Mouse (Mus musculus): ENCODE measurements around the gene Olfr639. TPM values are rescaled to one million over a fixed set of nuclear protein-coding genes. Genes with fewer than 3 reads are reported as not detected.

The Olfr639 gene
- total RNA-seq (2023), result 0.07 and 0.09 TPM in 2 replicates

GRCm38 (mm10) chr7:104017203-104017602 lies at the start of gene Olfr639:
Gene Olfr639, minus strand, starts transcription at chr7:104017303.

GRCm38 (mm10) chr7:104061345-104061744 lies 44.2 kb upstream of the Olfr639 start, which contains the start of gene 4930516K23Rik:
Gene 4930516K23Rik, minus strand, starts transcription at chr7:104061445.

GRCm38 (mm10) chr7:104052566-104052965 lies 35.5 kb upstream of the Olfr639 start, which contains the start of gene Olfr642:
Gene Olfr642, minus strand, starts transcription at chr7:104052666.

GRCm38 (mm10) chr7:104035145-104035544 lies 18.0 kb upstream of the Olfr639 start, which contains the start of gene Olfr641:
Gene Olfr641, plus strand, starts transcription at chr7:104035445.

GRCm38 (mm10) chr7:104025473-104025872 lies 8.4 kb upstream of the Olfr639 start, which contains the start of gene Olfr640:
Gene Olfr640, minus strand, starts transcription at chr7:104025573.

GRCm38 (mm10) chr7:103998446-103998845 lies 18.7 kb downstream of the Olfr639 start, which contains the start of gene Olfr638:
Gene Olfr638, plus strand, starts transcription at chr7:103998746.

GRCm38 (mm10) chr7:103970852-103971251 lies 46.3 kb downstream of the Olfr639 start, which contains the start of gene Olfr635:
Gene Olfr635, plus strand, starts transcription at chr7:103971152.

Other genes with a start within 250 kb of the Olfr639 start
- not detected in 2 replicates for gene Olfr69, start 245.7 kb downstream of the Olfr639 start, total RNA-seq (2023)
- gene Olfr68, start 237.6 kb downstream of the Olfr639 start, total RNA-seq (2023), result not detected in 2 replicates
- gene Olfr67, start 225.5 kb downstream of the Olfr639 start, total RNA-seq (2023), result not detected in 2 replicates
- 16.2 and 21.8 TPM in 2 replicates for gene Hbb-bt, start 203.3 kb downstream of the Olfr639 start, total RNA-seq (2023)
- 59.0 and 111 TPM in 2 replicates for gene Hbb-bs, start 189.2 kb downstream of the Olfr639 start, total RNA-seq (2023)
- not detected in 2 replicates for gene Hbb-bh2, start 176.8 kb downstream of the Olfr639 start, total RNA-seq (2023)
- gene Hbb-bh1, start 174.1 kb downstream of the Olfr639 start, total RNA-seq (2023), result not detected in 2 replicates
- not detected in 2 replicates for gene Hbb-y, start 164.1 kb downstream of the Olfr639 start, total RNA-seq (2023)
- not detected in 2 replicates for gene Olfr66, start 131.1 kb downstream of the Olfr639 start, total RNA-seq (2023)
- not detected in 2 replicates for gene Olfr64, start 122.8 kb downstream of the Olfr639 start, total RNA-seq (2023)
- not detected in 2 replicates for gene Olfr65, start 113.8 kb downstream of the Olfr639 start, total RNA-seq (2023)
- gene Olfr631, start 88.5 kb downstream of the Olfr639 start, total RNA-seq (2023), result not detected in 2 replicates
- gene Olfr632, start 83.0 kb downstream of the Olfr639 start, total RNA-seq (2023), result not detected in 2 replicates
- not detected in 2 replicates for gene Olfr633, start 72.9 kb downstream of the Olfr639 start, total RNA-seq (2023)
- not detected in 2 replicates for gene Olfr635, start 46.2 kb downstream of the Olfr639 start, total RNA-seq (2023)
- not detected in 2 replicates for gene Olfr638, start 18.6 kb downstream of the Olfr639 start, total RNA-seq (2023)
- not detected in 2 replicates for gene Olfr640, start 8.3 kb upstream of the Olfr639 start, total RNA-seq (2023)
- not detected in 2 replicates for gene Olfr641, start 18.1 kb upstream of the Olfr639 start, total RNA-seq (2023)
- not detected in 2 replicates for gene Olfr642, start 35.4 kb upstream of the Olfr639 start, total RNA-seq (2023)
- gene 4930516K23Rik, start 44.1 kb upstream of the Olfr639 start, total RNA-seq (2023), result not detected in 2 replicates
- not detected in 2 replicates for gene Olfr644, start 54.6 kb upstream of the Olfr639 start, total RNA-seq (2023)
- not detected in 2 replicates for gene Olfr645, start 68.2 kb upstream of the Olfr639 start, total RNA-seq (2023)
- 0.11 TPM in 1 of 2 replicates, not detected in the other for gene Olfr646, start 87.6 kb upstream of the Olfr639 start, total RNA-seq (2023)
- not detected in 2 replicates for gene Ubqln5, start 112.5 kb upstream of the Olfr639 start, total RNA-seq (2023)
- gene Olfr643, start 120.1 kb upstream of the Olfr639 start, total RNA-seq (2023), result not detected in 2 replicates
- gene Ubqln3, start 126.0 kb upstream of the Olfr639 start, total RNA-seq (2023), result not detected in 2 replicates
- gene Ubqlnl, start 133.3 kb upstream of the Olfr639 start, total RNA-seq (2023), result not detected in 2 replicates
- gene Olfm5, start 147.5 kb upstream of the Olfr639 start, total RNA-seq (2023), result not detected in 2 replicates
- 0.18 TPM in 1 of 2 replicates, not detected in the other for gene Olfr648, start 166.1 kb upstream of the Olfr639 start, total RNA-seq (2023)
- gene Olfr649, start 178.7 kb upstream of the Olfr639 start, total RNA-seq (2023), result not detected in 2 replicates
- gene Trim6, start 201.5 kb upstream of the Olfr639 start, total RNA-seq (2023), result 1.9 and 6.6 TPM in 2 replicates
- gene Trim34a, start 227.2 kb upstream of the Olfr639 start, total RNA-seq (2023), result 13.1 and 16.5 TPM in 2 replicates